Mouse (Mus musculus) cortical plate, adult 2 months (tissue): ENCODE results near the gene Exoc4. TPM values are rescaled to one million over a fixed set of nuclear protein-coding genes. Genes with fewer than 3 reads are reported as not detected.

ENCODE experiments used
- H3K27ac ChIP-seq: fragments of 200-500 bp; 2 replicates; pipeline ENCODE4 v1.5.1; 2012; ENCODE audit warnings: low read length, control low read depth, inconsistent platforms; ENCODE audit not compliant: insufficient read depth
- H3K4me1 ChIP-seq: fragments of 200-500 bp; 2 replicates; pipeline ENCODE4 v1.6.1; 2011; ENCODE audit warnings: low read length; ENCODE audit not compliant: control insufficient read depth, insufficient read depth
- H3K4me3 ChIP-seq: fragments of 200-500 bp; 2 replicates; pipeline ENCODE4 v1.5.1; 2011; ENCODE audit warnings: mild to moderate bottlenecking, low read length, control low read depth; ENCODE audit not compliant: insufficient read depth
- CTCF ChIP-seq: fragments of 200-500 bp; IDR thresholded peaks from 2 replicates; pipeline ENCODE4 v1.5.1; 2011; ENCODE audit warnings: mild to moderate bottlenecking, control low read depth, low read length; ENCODE audit not compliant: insufficient read depth; ENCODE audit errors: extremely low read depth
- POLR2A ChIP-seq: fragments of 200-500 bp; IDR thresholded peaks from 2 replicates; pipeline ENCODE4 v1.6.1; 2011; ENCODE audit warnings: mild to moderate bottlenecking, low read length, control low read depth; ENCODE audit not compliant: insufficient read depth; ENCODE audit errors: extremely low read depth
- polyA plus RNA-seq: library from polyadenylated mRNA; depleted of rRNA; stranded (reverse); fragments of >200 nt; gene quantifications from 2 replicates; pipeline ENCODE4 v1.2.3, GENCODE M21; 2012

Exoc4 gene
- polyA plus RNA-seq, 1 experiment = 19.0 TPM

DNA sequence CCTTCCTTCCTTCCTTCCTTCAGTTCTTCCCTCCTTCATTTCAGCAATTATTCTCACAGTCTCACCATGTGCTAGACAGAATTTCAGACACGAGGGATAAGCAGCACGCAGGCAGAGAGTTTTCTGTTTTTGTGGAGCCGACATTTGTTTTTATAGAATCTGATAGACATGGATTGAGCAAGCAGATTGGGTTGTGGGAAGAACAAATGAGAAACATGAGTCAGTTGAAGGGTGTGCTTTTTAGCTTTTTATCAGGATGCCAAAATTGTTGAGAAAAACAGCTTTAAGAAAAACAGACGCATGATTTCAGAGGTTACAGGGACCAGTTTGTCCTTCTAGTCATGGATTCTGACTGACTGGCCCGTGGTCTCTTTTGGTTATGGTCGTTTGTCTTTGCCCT lies 293.8 kb downstream of the Exoc4 start:
- H3K4me1 ChIP-seq = no peaks in the 10 kb centered on the region; the same call in 1 of the 2 replicates
- no peak overlapping the region for H3K27ac ChIP-seq
- no peak for TF ChIP-seq POLR2A
- no peak for TF ChIP-seq CTCF
- no peak overlapping the region for H3K4me3 ChIP-seq

DNA sequence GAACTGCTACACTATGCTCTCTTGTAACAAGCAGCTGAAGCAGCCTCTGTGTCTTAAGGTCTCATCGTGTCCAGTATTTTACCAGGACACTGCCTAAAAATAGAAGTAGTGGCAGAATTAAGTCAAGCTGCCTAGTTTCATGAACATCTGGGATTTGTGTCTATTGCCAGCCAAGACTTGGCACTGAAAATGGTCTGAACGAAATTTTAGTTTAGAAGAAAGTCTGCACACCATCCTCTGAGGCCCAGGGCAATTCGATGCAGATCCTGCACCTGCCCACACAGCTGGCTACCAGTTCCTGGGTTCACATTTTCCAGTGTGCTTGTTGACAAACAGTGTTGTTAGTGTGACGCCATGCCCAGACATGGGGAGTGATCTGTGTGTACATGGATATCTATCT lies 303.0 kb downstream of the Exoc4 start:
- no peak overlapping the region for H3K27ac ChIP-seq
- TF ChIP-seq CTCF (no peak), POLR2A (no peak)
- H3K4me3 ChIP-seq = no peak overlapping the region
- H3K4me1 ChIP-seq = peaks cover 3% of the 10 kb centered on the region; the same call in 1 of the 2 replicates

DNA sequence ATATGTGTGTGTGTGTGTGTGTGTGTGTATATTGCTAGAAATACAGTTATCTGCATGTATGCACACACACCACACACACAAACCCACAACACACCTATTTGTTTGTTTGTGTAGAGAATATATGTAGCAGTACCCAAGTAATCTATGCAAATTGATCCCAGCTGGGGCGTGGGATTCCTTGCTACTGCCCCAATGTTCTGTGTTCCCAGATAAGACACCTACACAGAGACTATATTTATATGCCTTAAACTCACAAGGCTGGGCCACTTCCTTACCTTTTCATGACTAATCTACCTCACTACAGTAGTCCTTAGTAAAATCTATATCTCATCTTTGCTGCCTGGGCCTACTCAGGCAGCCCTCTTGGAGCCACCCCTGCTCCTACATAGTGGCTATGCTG lies 312.0 kb downstream of the Exoc4 start:
- H3K27ac ChIP-seq = no peak overlapping the region
- TF ChIP-seq CTCF (no peak), POLR2A (no peak)
- no peak overlapping the region for H3K4me3 ChIP-seq
- H3K4me1 ChIP-seq = 0 out of 2 replicates have a peak, but pooled peaks cover 2% of the 10 kb centered on the region

DNA sequence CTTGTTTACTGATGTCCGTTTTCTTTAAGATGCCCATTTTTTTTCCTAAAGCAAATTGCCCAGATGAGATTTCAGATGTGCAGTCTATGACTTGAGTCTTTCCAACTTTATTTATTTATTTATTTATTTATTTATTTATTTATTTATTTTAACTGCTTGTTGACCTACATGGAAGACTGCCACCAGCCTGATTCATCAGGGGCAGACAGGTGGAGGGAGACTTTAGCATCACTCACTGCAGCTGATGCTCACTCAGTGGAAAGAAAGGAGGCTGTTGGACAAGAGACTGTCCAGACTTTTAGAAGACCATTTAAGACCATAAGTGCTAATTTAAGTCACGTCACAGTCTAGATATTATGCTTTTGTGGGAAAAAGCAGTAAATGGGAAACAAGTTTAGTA lies 313.0 kb downstream of the Exoc4 start:
- Histone ChIP-seq H3K4me1 (0 out of 2 replicates have a peak, but pooled peaks cover 2% of the 10 kb centered on the region), H3K4me3 (no peak overlapping the region), H3K27ac (no peak overlapping the region)
- TF ChIP-seq POLR2A (no peak), CTCF (no peak)

DNA sequence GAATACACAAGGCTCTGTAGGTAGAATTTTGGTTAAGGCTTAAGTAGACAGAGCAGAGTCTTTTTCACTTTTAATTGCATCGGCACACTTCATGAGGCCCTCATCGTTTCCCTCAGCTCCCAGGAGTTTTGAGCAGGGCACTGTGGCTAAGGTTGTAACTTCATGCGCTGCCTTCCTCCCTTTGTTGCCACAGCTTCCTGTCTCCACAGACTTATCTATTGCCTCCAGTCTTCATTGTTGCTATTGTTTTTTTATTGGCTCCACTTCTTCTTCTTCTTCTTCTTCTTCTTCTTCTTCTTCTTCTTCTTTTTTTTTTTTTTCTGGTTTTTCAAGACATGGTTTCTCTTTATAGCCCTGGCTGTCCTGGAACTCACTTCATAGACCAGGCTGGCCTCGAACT lies 327.1 kb downstream of the Exoc4 start:
- TF ChIP-seq CTCF (no peak), POLR2A (no peak)
- Histone ChIP-seq H3K4me1 (no peaks in the 10 kb centered on the region; the same call in 1 of the 2 replicates), H3K4me3 (no peak overlapping the region), H3K27ac (no peak overlapping the region)

DNA sequence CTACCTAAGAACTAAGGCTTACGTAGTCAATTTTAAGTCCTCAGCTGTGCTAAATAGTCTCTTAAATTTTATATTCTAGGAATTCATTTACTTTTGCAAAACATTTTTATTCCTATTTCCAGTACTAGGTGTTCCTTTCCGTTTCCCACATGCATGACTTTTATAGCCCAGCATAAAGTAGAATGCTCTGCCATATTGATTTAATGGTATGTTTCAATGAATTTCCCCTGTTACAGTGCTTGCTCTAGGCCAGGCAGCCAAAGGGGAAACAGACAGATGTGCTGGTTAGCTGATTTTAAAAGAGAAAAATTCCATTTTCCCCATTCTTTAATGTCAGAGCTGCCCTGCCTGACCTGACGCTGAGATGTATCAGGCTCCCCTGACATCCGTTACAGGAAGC lies 359.6 kb downstream of the Exoc4 start:
- Histone ChIP-seq H3K4me1 (no peaks in the 10 kb centered on the region), H3K27ac (no peak overlapping the region), H3K4me3 (no peak overlapping the region)
- TF ChIP-seq CTCF = no peak
- no peak for TF ChIP-seq POLR2A

DNA sequence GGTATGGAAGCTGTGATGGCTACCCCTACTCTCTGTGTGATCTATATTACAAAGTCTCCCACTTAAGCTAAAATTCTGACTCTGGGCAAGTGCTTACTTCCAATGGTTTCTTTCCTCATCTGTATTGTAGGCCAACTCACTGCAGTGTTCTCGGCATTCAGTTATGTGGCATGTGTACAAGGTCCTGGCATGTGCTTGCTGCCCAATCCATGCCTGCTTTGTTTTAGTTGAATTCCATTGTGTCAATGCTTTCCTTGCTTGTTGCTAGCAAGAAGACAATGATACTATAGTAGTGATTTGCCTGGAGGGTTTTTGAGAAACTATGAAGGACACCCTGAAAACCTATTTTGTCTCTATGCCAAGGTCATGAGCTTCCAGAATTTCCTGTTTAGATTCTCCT lies 365.1 kb downstream of the Exoc4 start:
- TF ChIP-seq CTCF (no peak), POLR2A (no peak)
- Histone ChIP-seq H3K27ac (no peak overlapping the region), H3K4me3 (no peak overlapping the region), H3K4me1 (no peaks in the 10 kb centered on the region)

DNA sequence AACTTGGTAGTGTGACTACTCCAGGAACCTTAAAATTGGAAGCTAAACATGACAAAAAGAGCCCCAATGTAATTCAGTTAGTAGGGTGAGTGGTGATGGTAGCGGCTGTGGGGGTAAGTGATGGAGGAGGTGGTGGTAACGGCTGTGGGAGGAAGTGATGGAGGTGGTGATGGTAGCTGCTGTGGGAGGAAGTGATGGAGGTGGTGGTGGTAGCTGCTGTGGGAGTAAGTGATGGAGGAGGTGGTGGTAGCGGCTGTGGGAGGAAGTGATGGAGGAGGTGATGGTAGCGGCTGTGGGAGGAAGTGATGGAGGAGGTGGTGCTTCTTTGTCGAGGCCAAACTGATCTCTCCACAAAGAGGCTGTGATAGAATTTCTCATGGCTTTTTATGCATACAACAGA lies 369.7 kb downstream of the Exoc4 start:
- no peaks in the 10 kb centered on the region for H3K4me1 ChIP-seq
- no peak for TF ChIP-seq CTCF
- TF ChIP-seq POLR2A = no peak
- H3K4me3 ChIP-seq = no peak overlapping the region
- no peak overlapping the region for H3K27ac ChIP-seq

DNA sequence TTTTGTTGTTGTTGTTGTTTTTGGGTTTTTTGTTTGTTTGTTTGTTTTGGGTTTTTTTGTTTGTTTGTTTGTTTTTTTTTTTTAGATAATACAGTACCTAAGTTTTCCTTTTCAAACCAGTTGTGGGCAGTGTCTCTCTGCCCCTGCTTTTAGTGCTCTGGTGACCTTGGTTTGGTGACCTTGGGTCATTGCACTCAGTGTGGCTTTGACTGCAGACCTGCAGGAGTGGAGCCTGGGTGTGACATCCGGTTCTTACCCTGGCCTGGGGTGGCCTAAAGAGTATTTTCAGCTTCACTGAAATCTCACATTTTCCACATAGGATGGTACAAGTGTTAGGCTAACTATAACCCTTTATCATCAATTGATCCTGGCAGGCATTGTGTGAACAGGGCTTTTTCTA lies 371.8 kb downstream of the Exoc4 start:
- Histone ChIP-seq H3K27ac (no peak overlapping the region), H3K4me1 (no peaks in the 10 kb centered on the region), H3K4me3 (no peak overlapping the region)
- TF ChIP-seq POLR2A = no peak
- TF ChIP-seq CTCF = no peak

DNA sequence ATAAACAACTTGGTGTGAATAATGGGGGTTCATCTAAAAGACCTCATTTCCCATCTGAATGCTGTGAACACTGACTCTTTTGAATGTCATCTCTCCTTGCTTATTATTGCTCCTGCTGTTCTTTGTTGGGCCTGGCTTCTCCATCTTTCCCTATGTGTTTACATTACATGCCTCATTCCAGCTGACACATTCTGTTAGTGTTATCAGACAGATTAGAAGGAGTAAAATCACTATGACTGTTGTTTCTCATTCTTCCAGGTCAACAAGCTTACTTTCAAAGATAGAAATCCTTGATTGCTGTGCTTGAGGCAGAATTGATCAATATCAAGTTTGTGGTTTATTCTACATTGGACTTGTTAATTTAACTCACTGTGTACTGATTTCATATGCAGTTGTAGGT lies 377.0 kb downstream of the Exoc4 start:
- TF ChIP-seq POLR2A (no peak), CTCF (no peak)
- H3K27ac ChIP-seq = no peak overlapping the region
- no peaks in the 10 kb centered on the region for H3K4me1 ChIP-seq

More for the DNA sequence above, 377.0 kb downstream of the Exoc4 start:
- no peak overlapping the region for H3K4me3 ChIP-seq
